Mouse (Mus musculus) MEL (cell line): ENCODE data around the gene Mlip. TPM values are rescaled to one million over a fixed set of nuclear protein-coding genes. Genes with fewer than 3 reads are reported as not detected.
"Not testable (repeated sequence)": the region's sequence is repeated elsewhere in the genome, so short reads cannot be mapped to it uniquely, and the experiment has no call there.

Experiments used
- DNase-seq: peaks from one replicate; pipeline ENCODE4 v3.0.0; 2011; ENCODE audit warnings: low read depth, low spot score
- H3K27ac ChIP-seq: 2 replicates; pipeline ENCODE4 v1.5.1; 2012; ENCODE audit warnings: low read depth, mild to moderate bottlenecking, control low read depth, low read length, moderate library complexity; ENCODE audit not compliant: control insufficient read depth
- H3K27me3 ChIP-seq, 2 experiments: fragments of 150-350 bp in 1 of 2; sonication (generic) in 1 of 2; 2 replicates each; pipeline ENCODE4 v1.6.1; 2012; ENCODE audit warnings: low read length in 2 of 2, mild to moderate bottlenecking in 2 of 2, improper control_type of control experiment in 1 of 2, moderate library complexity in 1 of 2; ENCODE audit not compliant: insufficient read depth in 2 of 2, control insufficient read depth in 1 of 2
- H3K36me3 ChIP-seq, 2 experiments: 2 replicates each; pipeline ENCODE4 v1.6.1; 2012 to 2014; ENCODE audit warnings: low read length in 2 of 2, improper control_type of control experiment in 1 of 2, inconsistent platforms in 1 of 2, mild to moderate bottlenecking in 1 of 2; ENCODE audit not compliant: insufficient read depth in 2 of 2, control insufficient read depth in 1 of 2
- H3K4me1 ChIP-seq, 2 experiments: fragments of 150-350 bp in 1 of 2; sonication (generic) in 1 of 2; 2 replicates each; pipeline ENCODE4 v1.6.1; 2012; ENCODE audit warnings: low read length in 2 of 2, improper control_type of control experiment in 1 of 2, mild to moderate bottlenecking in 1 of 2; ENCODE audit not compliant: insufficient read depth in 2 of 2, control insufficient read depth in 1 of 2
- H3K4me3 ChIP-seq, 2 experiments: fragments of 150-350 bp in 1 of 2; sonication (generic) in 1 of 2; 2 replicates each; pipeline ENCODE4 v1.5.1; 2012; ENCODE audit warnings: low read depth in 2 of 2, low read length in 2 of 2, mild to moderate bottlenecking in 2 of 2, moderate library complexity in 2 of 2, control low read depth in 1 of 2, improper control_type of control experiment in 1 of 2; ENCODE audit not compliant: control insufficient read depth in 1 of 2, insufficient read depth in 1 of 2
- H3K79me2 ChIP-seq: 2 replicates; pipeline ENCODE4 v1.6.1; 2012; ENCODE audit warnings: mild to moderate bottlenecking, low read length, moderate library complexity; ENCODE audit not compliant: control insufficient read depth, poor library complexity, insufficient read depth
- H3K9ac ChIP-seq: 2 replicates; pipeline ENCODE4 v1.6.1; 2012; ENCODE audit warnings: low read depth, mild to moderate bottlenecking, control low read depth, low read length, moderate library complexity; ENCODE audit not compliant: control insufficient read depth, poor library complexity, severe bottlenecking
- H3K9me3 ChIP-seq: fragments of 150-350 bp; sonication (generic); replicated peaks from 2 replicates; pipeline ENCODE4 v1.6.1; 2012; ENCODE audit warnings: mild to moderate bottlenecking, low read length, improper control_type of control experiment, moderate library complexity; ENCODE audit not compliant: insufficient read depth
- BHLHE40 ChIP-seq: IDR thresholded peaks from 2 replicates; pipeline ENCODE4 v1.6.1; 2012; ENCODE audit warnings: low read depth, mild to moderate bottlenecking, inconsistent platforms, low read length, improper control_type of control experiment, borderline replicate concordance
- CHD2 ChIP-seq: IDR thresholded peaks from 2 replicates; pipeline ENCODE4 v1.6.1; 2011; ENCODE audit warnings: low read length, improper control_type of control experiment
- E2F4 ChIP-seq: IDR thresholded peaks from 2 replicates; pipeline ENCODE4 v1.6.1; 2011; ENCODE audit warnings: low read depth, low read length, improper control_type of control experiment, borderline replicate concordance
- ETS1 ChIP-seq: IDR thresholded peaks from 2 replicates; pipeline ENCODE4 v1.6.1; 2012; ENCODE audit warnings: low read depth, mild to moderate bottlenecking, inconsistent platforms, low read length, improper control_type of control experiment, moderate library complexity
- GABPA ChIP-seq: IDR thresholded peaks from 2 replicates; pipeline ENCODE4 v1.6.1; 2012; ENCODE audit warnings: low read depth, mild to moderate bottlenecking, inconsistent platforms, low read length, improper control_type of control experiment, moderate library complexity
- JUND ChIP-seq: IDR thresholded peaks from 2 replicates; pipeline ENCODE4 v1.6.1; 2011; ENCODE audit warnings: low read depth, mild to moderate bottlenecking, improper control_type of control experiment, low read length
- KAT2A ChIP-seq: conservative IDR thresholded peaks from 2 replicates; pipeline ENCODE4 v1.6.1; 2012; ENCODE audit warnings: low read depth, low read length, improper control_type of control experiment, inconsistent platforms
- MAX ChIP-seq: IDR thresholded peaks from 2 replicates; pipeline ENCODE4 v1.6.1; 2011; ENCODE audit warnings: low read length, improper control_type of control experiment
- MYB ChIP-seq: IDR thresholded peaks from 2 replicates; pipeline ENCODE4 v1.6.1; 2011; ENCODE audit warnings: mild to moderate bottlenecking, low read depth, low read length, improper control_type of control experiment
- NELFE ChIP-seq: IDR thresholded peaks from 2 replicates; pipeline ENCODE4 v1.6.1; 2011; ENCODE audit warnings: low read depth, low read length, improper control_type of control experiment
- NRF1 ChIP-seq: IDR thresholded peaks from 2 replicates; pipeline ENCODE4 v1.6.1; 2014; ENCODE audit warnings: low read depth, mild to moderate bottlenecking, inconsistent platforms, low read length, improper control_type of control experiment, moderate library complexity; ENCODE audit not compliant: poor library complexity, insufficient read depth, severe bottlenecking
- POLR2A ChIP-seq, 2 experiments: IDR thresholded peaks; 2 replicates each; pipeline ENCODE4 v1.6.1; 2011 to 2012; ENCODE audit warnings: low read length in 2 of 2, mild to moderate bottlenecking in 2 of 2, control low read depth in 1 of 2, improper control_type of control experiment in 1 of 2, low read depth in 1 of 2, moderate library complexity in 1 of 2; ENCODE audit not compliant: control insufficient read depth in 1 of 2, insufficient read depth in 1 of 2, poor library complexity in 1 of 2
- SIN3A ChIP-seq: IDR thresholded peaks from 2 replicates; pipeline ENCODE4 v1.6.1; 2012; ENCODE audit warnings: low read length, improper control_type of control experiment, inconsistent platforms
- TAL1 ChIP-seq: IDR thresholded peaks from 2 replicates; pipeline ENCODE4 v1.6.1; 2012; ENCODE audit warnings: mild to moderate bottlenecking, inconsistent platforms, low read length, moderate library complexity, mixed read lengths
- TBP ChIP-seq: IDR thresholded peaks from 2 replicates; pipeline ENCODE4 v1.8.0; 2011; ENCODE audit warnings: low read depth, low read length, improper control_type of control experiment
- USF1 ChIP-seq: IDR thresholded peaks from 2 replicates; pipeline ENCODE4 v1.6.1; 2014; ENCODE audit warnings: low read depth, mild to moderate bottlenecking, inconsistent platforms, low read length, improper control_type of control experiment, moderate library complexity
- USF2 ChIP-seq, 2 experiments: IDR thresholded peaks; 2 replicates each; pipeline ENCODE4 v1.6.1; 2011 to 2012; ENCODE audit warnings: improper control_type of control experiment in 2 of 2, low read length in 2 of 2, borderline replicate concordance in 1 of 2, inconsistent platforms in 1 of 2, low read depth in 1 of 2, mild to moderate bottlenecking in 1 of 2; ENCODE audit not compliant: insufficient read depth in 1 of 2
- polyA plus RNA-seq, 2 experiments: library from polyadenylated mRNA; stranded (reverse) in 1 of 2; unstranded in 1 of 2; fragments of >175 nt in 1 of 2; fragments of >200 nt in 1 of 2; gene quantifications; 2 replicates each; pipeline versions ENCODE4 v1.2.1 to v1.2.4; 2012; ENCODE audit warnings: low replicate concordance in 2 of 2, low read depth in 1 of 2; ENCODE audit not compliant: insufficient read length in 2 of 2, insufficient read depth in 1 of 2, missing spikeins in 1 of 2
- total RNA-seq: library from RNA; depleted of rRNA; stranded (reverse); fragments of 300-350 nt; gene quantifications from 2 replicates; pipeline ENCODE4 v1.2.3, GENCODE M21; 2012

The Mlip gene
- total and polyA plus RNA-seq, 3 experiments = 0.04 TPM; not detected in 2

GRCm38 (mm10) chr9:77369262-77369661, 16.5 kb upstream of the Mlip start:
- Histone ChIP-seq H3K9ac (no peak overlapping the region), H3K4me3 (no peak overlapping the region)
- DNase-seq = no peak
- TF ChIP-seq MYB (no peak), ETS1 (no peak), USF1 (no peak), CHD2 (no peak), TAL1 (no peak), NELFE (no peak), JUND (no peak)
- TF ChIP-seq, all 39 proteins: peak for 0
- no peaks in the 10 kb centered on the region for H3K4me1 ChIP-seq
- H3K9me3 ChIP-seq = no peaks in the 10 kb centered on the region
- no peak overlapping the region for H3K27ac ChIP-seq
- H3K36me3 ChIP-seq = no peaks in the 10 kb centered on the region
- no peaks in the 10 kb centered on the region; a peak in 1 of 4 replicates for H3K27me3 ChIP-seq
- no peaks in the 10 kb centered on the region for H3K79me2 ChIP-seq

GRCm38 (mm10) chr9:77364681-77365080, 11.9 kb upstream of the Mlip start:
- H3K9me3 ChIP-seq, H3K36me3 ChIP-seq, H3K4me1 ChIP-seq, H3K4me3 ChIP-seq, H3K79me2 ChIP-seq, H3K9ac ChIP-seq, DNase-seq, H3K27ac ChIP-seq, H3K27me3 ChIP-seq: not testable (repeated sequence)

GRCm38 (mm10) chr9:77362906-77363305, 10.1 kb upstream of the Mlip start:
- no peak for TF ChIP-seq KAT2A
- no peak for TF ChIP-seq GABPA
- TF ChIP-seq SIN3A = no peak
- no peak for TF ChIP-seq BHLHE40
- no peak for TF ChIP-seq NRF1
- no peak for TF ChIP-seq E2F4
- no peak for TF ChIP-seq USF2 (IDR thresholded peaks at IDR 0.05; ENCODE audit: borderline replicate concordance in 1 of 2, insufficient read depth in 1 of 2, low read depth in 1 of 2, low read length in 2 of 2)
- TF ChIP-seq MAX = no peak
- TF ChIP-seq TBP = no peak
- TF ChIP-seq POLR2A (IDR thresholded peaks at IDR 0.05; ENCODE audit: control insufficient read depth in 1 of 2, insufficient read depth in 1 of 2, low read depth in 1 of 2, low read length in 2 of 2, poor library complexity in 1 of 2) = no peak
- Histone ChIP-seq H3K9ac (no peak overlapping the region), H3K27me3 (no peaks in the 10 kb centered on the region), H3K9me3 (no peaks in the 10 kb centered on the region), H3K36me3 (no peaks in the 10 kb centered on the region), H3K4me1 (no peaks in the 10 kb centered on the region), H3K27ac (no peak overlapping the region), H3K4me3 (no peak overlapping the region), H3K79me2 (no peaks in the 10 kb centered on the region)
- no peak for DNase-seq
